Mouse (Mus musculus) heart, embryonic 10.5 days (tissue): ENCODE data around the gene Coasy. TPM values are rescaled to one million over a fixed set of nuclear protein-coding genes. Genes with fewer than 3 reads are reported as not detected.

Experiments
- DNase-seq: peaks from one replicate; pipeline ENCODE4 v3.0.0-alpha.2; 2017; ENCODE audit warnings: low spot score
- H3K27ac ChIP-seq: fragments of 300-500 bp; sonication (generic); 2 replicates; pipeline ENCODE4 v1.5.1; 2016; ENCODE audit warnings: mild to moderate bottlenecking
- H3K27me3 ChIP-seq: fragments of 300-500 bp; sonication (generic); 2 replicates; pipeline ENCODE4 v1.6.1; 2016; ENCODE audit warnings: mild to moderate bottlenecking; ENCODE audit not compliant: poor library complexity, insufficient read depth, severe bottlenecking
- H3K36me3 ChIP-seq: fragments of 300-500 bp; sonication (generic); 2 replicates; pipeline ENCODE4 v1.6.1; 2016; ENCODE audit warnings: mild to moderate bottlenecking, moderate library complexity
- H3K4me1 ChIP-seq: fragments of 300-500 bp; sonication (generic); 2 replicates; pipeline ENCODE4 v1.6.1; 2016; ENCODE audit warnings: mild to moderate bottlenecking
- H3K4me3 ChIP-seq: fragments of 300-500 bp; sonication (generic); 2 replicates; pipeline ENCODE4 v1.5.1; 2016; ENCODE audit warnings: mild to moderate bottlenecking, moderate library complexity
- H3K9me3 ChIP-seq: fragments of 300-500 bp; sonication (generic); 2 replicates; pipeline ENCODE4 v1.6.1; 2016; ENCODE audit warnings: mild to moderate bottlenecking, moderate library complexity
- WGBS: fragments of 180-500 bp; shearing (Covaris S2); methylation state at CpG from one replicate; pipeline ENCODE4 v1.1.7; 2016; 5-methylcytosine and 5-hydroxymethylcytosine counted together
- polyA plus RNA-seq: library from polyadenylated mRNA; unstranded; fragments of >200 nt; fragmentation: Nextera tagmentation; extraction: Ambion mirVana; gene quantifications from 2 replicates; pipeline ENCODE4 v1.2.1, GENCODE M21; 2016

Coasy gene
- polyA plus RNA-seq, 1 experiment from 2014 or later: 37.0 TPM

- WGBS: 93% methylated on average over 6 of the region's 6 CpGs
- Histone ChIP-seq H3K27ac (0 out of 2 replicates have a peak overlapping the region, but pooled peaks have one; percentile 38), H3K4me1 (peaks cover 23% of the 10 kb centered on the region), H3K36me3 (peaks cover 8% of the 10 kb centered on the region), H3K9me3 (no peaks in the 10 kb centered on the region), H3K4me3 (no peak overlapping the region), H3K27me3 (no peaks in the 10 kb centered on the region)
- DNase-seq: no peak
Measured at GRCm38 (mm10) chr11:101131701-101132100, 49.3 kb downstream of the Coasy start.

GRCm38 (mm10) chr11:101133037-101133436 lies 50.7 kb downstream of the Coasy start:
- no peak overlapping the region for H3K4me3 ChIP-seq
- no peaks in the 10 kb centered on the region for H3K27me3 ChIP-seq
- H3K27ac ChIP-seq: no peak overlapping the region
- DNase-seq: no peak
- 58% methylated on average over 12 of the region's 12 CpGs for WGBS
- peaks cover 23% of the 10 kb centered on the region for H3K4me1 ChIP-seq
- no peaks in the 10 kb centered on the region for H3K36me3 ChIP-seq
- no peaks in the 10 kb centered on the region for H3K9me3 ChIP-seq

GRCm38 (mm10) chr11:101134217-101134865 lies 52.0 kb downstream of the Coasy start:
- DNase-seq: no peak
- 0 out of 2 replicates have a peak overlapping the region, but pooled peaks have one; percentile 6 for H3K27ac ChIP-seq
- H3K36me3 ChIP-seq: no peaks in the 10 kb centered on the region
- no peaks in the 10 kb centered on the region for H3K9me3 ChIP-seq
- WGBS: 76% methylated on average over 13 of the region's 13 CpGs
- no peak overlapping the region for H3K4me3 ChIP-seq
- H3K27me3 ChIP-seq: no peaks in the 10 kb centered on the region
- H3K4me1 ChIP-seq: peaks cover 24% of the 10 kb centered on the region

Other genes starting within 250 kb of the Coasy start
- 25.7 and 30.1 TPM in 2 replicates for gene Stat5b, start 231.8 kb upstream of the Coasy start, polyA plus RNA-seq
- gene Stat5a, start 223.2 kb upstream of the Coasy start, polyA plus RNA-seq: 6.2 and 6.6 TPM in 2 replicates
- 33.7 and 41.5 TPM in 2 replicates for gene Stat3, start 143.0 kb upstream of the Coasy start, polyA plus RNA-seq
- 139 and 252 TPM in 2 replicates for gene Cavin1, start 111.7 kb upstream of the Coasy start, polyA plus RNA-seq
- 54.4 and 66.3 TPM in 2 replicates for gene Atp6v0a1, start 73.1 kb upstream of the Coasy start, polyA plus RNA-seq
- gene Naglu, start 12.6 kb upstream of the Coasy start, polyA plus RNA-seq: 13.9 and 15.8 TPM in 2 replicates
- 0.21 TPM in 1 of 2 replicates, not detected in the other for gene Hsd17b1, start 4.2 kb upstream of the Coasy start, polyA plus RNA-seq
- 42.6 and 52.0 TPM in 2 replicates for gene Mlx, start 4.7 kb downstream of the Coasy start, polyA plus RNA-seq
- gene Psmc3ip, start 12.9 kb downstream of the Coasy start, polyA plus RNA-seq: 29.6 and 40.8 TPM in 2 replicates
- 12.6 and 13.0 TPM in 2 replicates for gene Retreg3, start 37.3 kb downstream of the Coasy start, polyA plus RNA-seq
- 103 and 110 TPM in 2 replicates for gene Tubg1, start 37.4 kb downstream of the Coasy start, polyA plus RNA-seq
- 3.0 and 4.2 TPM in 2 replicates for gene Tubg2, start 73.3 kb downstream of the Coasy start, polyA plus RNA-seq
- 0.39 and 0.44 TPM in 2 replicates for gene Cntnap1, start 88.0 kb downstream of the Coasy start, polyA plus RNA-seq
- gene Plekhh3, start 88.8 kb downstream of the Coasy start, polyA plus RNA-seq: 5.6 and 6.4 TPM in 2 replicates
- 0.16 and 0.19 TPM in 2 replicates for gene Ccr10, start 92.9 kb downstream of the Coasy start, polyA plus RNA-seq
- gene Ezh1, start 143.9 kb downstream of the Coasy start, polyA plus RNA-seq: 12.9 and 13.3 TPM in 2 replicates
- 166 and 202 TPM in 2 replicates for gene Ramp2, start 163.5 kb downstream of the Coasy start, polyA plus RNA-seq
- gene Vps25, start 171.1 kb downstream of the Coasy start, polyA plus RNA-seq: 130 and 137 TPM in 2 replicates
- gene Wnk4, start 178.0 kb downstream of the Coasy start, polyA plus RNA-seq: 13.9 and 14.8 TPM in 2 replicates
- gene Cntd1, start 196.4 kb downstream of the Coasy start, polyA plus RNA-seq: 0.79 and 1.6 TPM in 2 replicates
- 189 and 198 TPM in 2 replicates for gene Coa3, start 196.5 kb downstream of the Coasy start, polyA plus RNA-seq
- 148 and 165 TPM in 2 replicates for gene Becn1, start 219.7 kb downstream of the Coasy start, polyA plus RNA-seq
- 151 and 177 TPM in 2 replicates for gene Psme3, start 233.6 kb downstream of the Coasy start, polyA plus RNA-seq
- 1.3 and 1.4 TPM in 2 replicates for gene Aoc2, start 242.5 kb downstream of the Coasy start, polyA plus RNA-seq
- gene Aoc3, start 248.0 kb downstream of the Coasy start, polyA plus RNA-seq: 0.06 and 0.14 TPM in 2 replicates